Mouse (Mus musculus) embryonic facial prominence, embryonic 15.5 days (tissue): Measurements from ENCODE around the gene Olfr701. TPM values are rescaled to one million over a fixed set of nuclear protein-coding genes. Genes with fewer than 3 reads are reported as not detected.

Experiments used
- ATAC-seq: fragments of 200-750 bp; cut with Nextera tagmentation; 2 replicates; pipeline ENCODE4 v1.8.0; 2017; ENCODE audit warnings: low read depth, moderate TSS enrichment; ENCODE audit not compliant: insufficient number of reproducible peaks, low FRiP score, low TSS enrichment
- H3K27ac ChIP-seq: fragments of 300-500 bp; sonication (generic); replicated peaks from 2 replicates; pipeline ENCODE4 v1.5.1; 2015; ENCODE audit warnings: mild to moderate bottlenecking, inconsistent platforms
- H3K27me3 ChIP-seq: fragments of 300-500 bp; sonication (generic); 2 replicates; pipeline ENCODE4 v1.6.1; 2015; ENCODE audit warnings: inconsistent platforms
- H3K36me3 ChIP-seq: fragments of 300-500 bp; sonication (generic); 2 replicates; pipeline ENCODE4 v1.6.1; 2015; ENCODE audit warnings: mild to moderate bottlenecking, inconsistent platforms
- H3K4me1 ChIP-seq: fragments of 300-500 bp; sonication (generic); 2 replicates; pipeline ENCODE4 v1.6.1; 2015; ENCODE audit warnings: inconsistent platforms
- H3K4me2 ChIP-seq: fragments of 300-500 bp; sonication (generic); replicated peaks from 2 replicates; pipeline ENCODE4 v1.6.1; 2015; ENCODE audit warnings: mild to moderate bottlenecking, inconsistent platforms
- H3K4me3 ChIP-seq: fragments of 300-500 bp; sonication (generic); replicated peaks from 2 replicates; pipeline ENCODE4 v1.5.1; 2015; ENCODE audit warnings: mild to moderate bottlenecking, inconsistent platforms
- H3K9ac ChIP-seq: fragments of 300-500 bp; sonication (generic); 2 replicates; pipeline ENCODE4 v1.6.1; 2015; ENCODE audit warnings: inconsistent platforms
- H3K9me3 ChIP-seq: fragments of 300-500 bp; sonication (generic); replicated peaks from 2 replicates; pipeline ENCODE4 v1.6.1; 2016; ENCODE audit warnings: inconsistent platforms
- WGBS: fragments of 180-500 bp; shearing (Covaris S2); methylation state at CpG from one replicate; pipeline ENCODE4 v1.1.7; 2015; 5-methylcytosine and 5-hydroxymethylcytosine counted together
- polyA plus RNA-seq: library from polyadenylated mRNA; unstranded; fragments of >200 nt; fragmentation: Nextera tagmentation; extraction: Ambion mirVana; gene quantifications from 2 replicates; pipeline ENCODE4 v1.2.1, GENCODE M21; 2015

Olfr701 gene
- not detected in 2 replicates for polyA plus RNA-seq

DNA sequence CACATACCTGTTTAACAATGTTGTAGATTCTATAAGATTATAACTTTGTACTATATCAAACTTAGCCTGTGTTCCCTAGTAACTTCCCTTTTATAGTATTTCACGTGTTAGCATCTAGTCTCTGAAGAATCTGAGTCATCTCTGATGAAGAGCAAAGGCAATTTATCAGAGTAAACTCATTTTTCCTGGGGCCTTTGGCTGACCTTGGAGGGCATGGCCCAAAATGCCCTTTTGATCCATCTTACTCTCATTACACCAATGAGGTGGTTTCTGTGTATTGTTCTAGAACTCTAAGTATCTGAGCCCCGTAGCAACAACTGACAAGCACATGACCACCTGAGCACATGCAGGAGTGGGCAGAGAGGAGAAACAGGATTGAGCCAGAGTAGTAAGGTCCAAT, at the start of gene Olfr701:
Gene Olfr701 (plus strand): TSS at position 301 of the 400 bp plus-strand sequence.
- no peaks in the 10 kb centered on the region for H3K9me3 ChIP-seq
- H3K4me2 ChIP-seq = no peak within 1 kb of the TSS
- H3K36me3 ChIP-seq = no peaks in the 10 kb centered on the region

GRCm38 (mm10) chr7:106788330-106788729, 25.6 kb upstream of the Olfr701 start:
- H3K4me1 ChIP-seq = no peaks in the 10 kb centered on the region
- no peak overlapping the region for H3K4me2 ChIP-seq
- no peak overlapping the region for H3K27ac ChIP-seq
- no peak overlapping the region for H3K4me3 ChIP-seq
- no peak for ATAC-seq
- H3K36me3 ChIP-seq = no peaks in the 10 kb centered on the region
- no peak overlapping the region for H3K9ac ChIP-seq
- H3K27me3 ChIP-seq = no peaks in the 10 kb centered on the region
- no peaks in the 10 kb centered on the region for H3K9me3 ChIP-seq

More for the DNA sequence above, at the start of gene Olfr701:
- no peak for ATAC-seq
- H3K4me3 ChIP-seq = no peak within 1 kb of the TSS
- H3K4me1 ChIP-seq = no peaks in the 10 kb centered on the region
- 66% methylated on average over 2 of the region's 2 CpGs for WGBS
- H3K27me3 ChIP-seq = no peaks in the 10 kb centered on the region
- no peak within 1 kb of the TSS for H3K9ac ChIP-seq
- H3K27ac ChIP-seq = no peak within 1 kb of the TSS

- Histone ChIP-seq H3K9me3 (no peaks in the 10 kb centered on the region), H3K9ac (no peak within 1 kb of the TSS), H3K27ac (no peak within 1 kb of the TSS), H3K36me3 (no peaks in the 10 kb centered on the region), H3K4me1 (no peaks in the 10 kb centered on the region), H3K27me3 (no peaks in the 10 kb centered on the region), H3K4me2 (no peak within 1 kb of the TSS), H3K4me3 (no peak within 1 kb of the TSS)
- no peak for ATAC-seq
- WGBS = 81% methylated on average over 1 of the region's 1 CpGs
These were observed 20.8 kb upstream of the Olfr701 start, which contains the start of gene Olfr699 for GRCm38 (mm10) chr7:106793098-106793497. TSS of gene Olfr699 (minus strand) at chr7:106793198.

GRCm38 (mm10) chr7:106808734-106809133, 5.2 kb upstream of the Olfr701 start, which contains the start of gene Olfr700:
TSS of gene Olfr700 (minus strand) at chr7:106808834.
- Histone ChIP-seq H3K9me3 (no peaks in the 10 kb centered on the region), H3K4me3 (no peak within 1 kb of the TSS), H3K9ac (no peak within 1 kb of the TSS), H3K4me2 (no peak within 1 kb of the TSS), H3K27me3 (no peaks in the 10 kb centered on the region), H3K27ac (no peak within 1 kb of the TSS), H3K36me3 (no peaks in the 10 kb centered on the region), H3K4me1 (no peaks in the 10 kb centered on the region)
- ATAC-seq = no peak
- 83% methylated on average over 1 of the region's 1 CpGs for WGBS

DNA sequence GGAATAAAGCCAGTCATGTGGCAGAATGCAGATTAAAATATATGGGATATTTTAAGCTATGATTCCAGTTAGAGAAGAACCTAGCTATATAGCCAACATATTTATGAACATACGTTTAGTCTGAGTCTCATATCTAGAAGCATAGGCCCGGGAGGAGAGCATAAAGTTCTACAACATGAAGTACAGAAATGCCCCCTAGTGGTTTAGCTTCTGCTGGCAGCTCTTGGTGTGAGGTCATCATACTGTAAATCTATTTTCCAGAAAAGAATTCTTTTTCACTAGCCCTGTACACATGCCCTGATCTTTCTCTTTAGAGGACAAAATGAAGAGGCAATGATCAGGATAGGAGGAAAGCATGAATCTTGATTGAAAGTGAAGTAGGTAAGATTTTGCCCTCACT, 1.8 kb downstream of the Olfr701 start:
- Histone ChIP-seq H3K27ac (no peak overlapping the region), H3K9me3 (no peaks in the 10 kb centered on the region), H3K9ac (no peak overlapping the region), H3K4me2 (no peak overlapping the region), H3K4me1 (no peaks in the 10 kb centered on the region), H3K27me3 (no peaks in the 10 kb centered on the region), H3K4me3 (no peak overlapping the region), H3K36me3 (no peaks in the 10 kb centered on the region)
- no peak for ATAC-seq
- WGBS = 60% methylated on average over 2 of the region's 2 CpGs

GRCm38 (mm10) chr7:106818414-106818813, 4.5 kb downstream of the Olfr701 start:
- no peak for ATAC-seq
- no peak overlapping the region for H3K27ac ChIP-seq
- H3K4me2 ChIP-seq = no peak overlapping the region
- H3K9me3 ChIP-seq = no peaks in the 10 kb centered on the region
- H3K9ac ChIP-seq = no peak overlapping the region
- no peaks in the 10 kb centered on the region for H3K27me3 ChIP-seq
- H3K4me3 ChIP-seq = no peak overlapping the region
- H3K36me3 ChIP-seq = no peaks in the 10 kb centered on the region
- H3K4me1 ChIP-seq = no peaks in the 10 kb centered on the region

- no peaks in the 10 kb centered on the region for H3K4me1 ChIP-seq
- no peak for ATAC-seq
- H3K27ac ChIP-seq = no peak within 1 kb of the TSS
- no peak within 1 kb of the TSS for H3K4me2 ChIP-seq
- H3K9ac ChIP-seq = no peak within 1 kb of the TSS
- H3K36me3 ChIP-seq = no peaks in the 10 kb centered on the region
- H3K27me3 ChIP-seq = no peaks in the 10 kb centered on the region
- no peak within 1 kb of the TSS for H3K4me3 ChIP-seq
- no peaks in the 10 kb centered on the region for H3K9me3 ChIP-seq
These were observed 19.9 kb downstream of the Olfr701 start, which contains the start of gene Olfr702 for GRCm38 (mm10) chr7:106833793-106834192. TSS of gene Olfr702 (minus strand) at chr7:106833893.

DNA sequence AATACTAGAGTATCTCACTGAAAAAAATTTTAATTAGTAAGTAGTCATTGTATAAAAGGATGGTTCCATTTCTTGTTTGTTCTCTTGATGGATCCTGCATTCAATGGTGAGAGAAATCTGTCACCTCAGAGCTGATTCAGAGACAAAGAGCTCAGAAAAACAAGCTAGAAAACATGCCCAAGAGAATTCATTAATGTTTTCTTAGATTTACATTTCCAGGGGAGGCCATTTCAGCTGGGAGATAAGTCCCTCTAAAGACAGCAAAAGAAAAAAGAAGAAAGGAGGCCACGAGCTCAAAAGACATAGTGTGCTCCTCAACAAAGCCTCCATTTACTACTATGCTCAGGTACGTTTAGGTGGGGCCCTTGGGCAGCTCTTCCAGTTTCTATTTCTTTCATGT, 29.1 kb downstream of the Olfr701 start, which contains the start of gene Olfr703:
Gene Olfr703 (plus strand): TSS at position 301 of the 400 bp plus-strand sequence.
- no peak within 1 kb of the TSS for H3K4me2 ChIP-seq
- H3K9ac ChIP-seq = no peak within 1 kb of the TSS
- no peak for ATAC-seq
- H3K36me3 ChIP-seq = no peaks in the 10 kb centered on the region
- no peaks in the 10 kb centered on the region for H3K27me3 ChIP-seq
- no peak within 1 kb of the TSS for H3K4me3 ChIP-seq
- H3K9me3 ChIP-seq = no peaks in the 10 kb centered on the region
- no peaks in the 10 kb centered on the region for H3K4me1 ChIP-seq
- 58% methylated on average over 2 of the region's 2 CpGs for WGBS
- H3K27ac ChIP-seq = no peak within 1 kb of the TSS

- Histone ChIP-seq H3K9ac (no peak within 1 kb of the TSS), H3K27ac (no peak within 1 kb of the TSS), H3K36me3 (no peaks in the 10 kb centered on the region), H3K27me3 (no peaks in the 10 kb centered on the region), H3K9me3 (no peaks in the 10 kb centered on the region), H3K4me1 (no peaks in the 10 kb centered on the region), H3K4me3 (no peak within 1 kb of the TSS), H3K4me2 (no peak within 1 kb of the TSS)
- ATAC-seq = no peak
These were observed 49.0 kb downstream of the Olfr701 start, which contains the start of gene Olfr704 for GRCm38 (mm10) chr7:106862885-106863284. TSS of gene Olfr704 (plus strand) at chr7:106863185.

Other genes with a start within 250 kb of the Olfr701 start
- 0.11 TPM in 1 of 2 replicates, not detected in the other for gene Olfr693, start 133.5 kb upstream of the Olfr701 start, polyA plus RNA-seq
- gene Olfr694, start 122.3 kb upstream of the Olfr701 start, polyA plus RNA-seq = not detected in 2 replicates
- gene Olfr695, start 97.7 kb upstream of the Olfr701 start, polyA plus RNA-seq = not detected in 2 replicates
- gene Olfr697, start 71.7 kb upstream of the Olfr701 start, polyA plus RNA-seq = not detected in 2 replicates
- gene Olfr698, start 58.7 kb upstream of the Olfr701 start, polyA plus RNA-seq = not detected in 2 replicates
- gene Olfr699, start 20.9 kb upstream of the Olfr701 start, polyA plus RNA-seq = 0.07 TPM in 2 replicates
- not detected in 2 replicates for gene Olfr700, start 5.3 kb upstream of the Olfr701 start, polyA plus RNA-seq
- gene Olfr702, start 19.8 kb downstream of the Olfr701 start, polyA plus RNA-seq = not detected in 2 replicates
- not detected in 2 replicates for gene Olfr703, start 29.2 kb downstream of the Olfr701 start, polyA plus RNA-seq
- not detected in 2 replicates for gene Olfr704, start 49.1 kb downstream of the Olfr701 start, polyA plus RNA-seq
- gene Olfr705, start 62.8 kb downstream of the Olfr701 start, polyA plus RNA-seq = not detected in 2 replicates
- 0.05 TPM in 1 of 2 replicates, not detected in the other for gene Olfr706, start 74.0 kb downstream of the Olfr701 start, polyA plus RNA-seq
- gene Olfr707, start 87.1 kb downstream of the Olfr701 start, polyA plus RNA-seq = 0.16 TPM in 1 of 2 replicates, not detected in the other
- gene Olfr1532-ps1, start 93.9 kb downstream of the Olfr701 start, polyA plus RNA-seq = 0.12 TPM in 1 of 2 replicates, not detected in the other
- gene Olfr709-ps1, start 118.1 kb downstream of the Olfr701 start, polyA plus RNA-seq = 0.05 TPM in 1 of 2 replicates, not detected in the other
- not detected in 2 replicates for gene Olfr710, start 134.2 kb downstream of the Olfr701 start, polyA plus RNA-seq
- 0.11 TPM in 1 of 2 replicates, not detected in the other for gene Olfr6, start 149.8 kb downstream of the Olfr701 start, polyA plus RNA-seq
- not detected in 2 replicates for gene Olfr711, start 161.3 kb downstream of the Olfr701 start, polyA plus RNA-seq
- not detected in 2 replicates for gene Olfr2, start 191.9 kb downstream of the Olfr701 start, polyA plus RNA-seq
- 0.16 TPM in 1 of 2 replicates, not detected in the other for gene Olfr713, start 217.0 kb downstream of the Olfr701 start, polyA plus RNA-seq